Mouse (Mus musculus) CH12.LX (cell line): ENCODE data around the gene Lmod2. TPM values are rescaled to one million over a fixed set of nuclear protein-coding genes. Genes with fewer than 3 reads are reported as not detected.

Experiments used
- DNase-seq: peaks from one replicate; pipeline ENCODE4 v3.0.0-alpha.2; 2013; ENCODE audit errors: extremely low read depth
- H3K27ac ChIP-seq: 2 replicates; pipeline ENCODE4 v1.5.1; 2012; ENCODE audit warnings: low read depth, mild to moderate bottlenecking, control low read depth, moderate library complexity; ENCODE audit not compliant: insufficient read depth
- H3K27me3 ChIP-seq: replicated peaks from 2 replicates; pipeline ENCODE3; 2012; ENCODE audit warnings: inconsistent platforms
- H3K36me3 ChIP-seq, 2 experiments: replicated peaks in 1 of 2; 2 replicates each; pipeline versions ENCODE3 to v1.6.1; 2012; ENCODE audit warnings: inconsistent platforms in 1 of 2, low read length in 1 of 2, mild to moderate bottlenecking in 1 of 2, mixed read lengths in 1 of 2, moderate library complexity in 1 of 2; ENCODE audit not compliant: control insufficient read depth in 1 of 2, insufficient read depth in 1 of 2
- H3K4me1 ChIP-seq, 2 experiments: 2 replicates each; pipeline ENCODE4 v1.6.1; 2012; ENCODE audit warnings: inconsistent platforms in 1 of 2, moderate library complexity in 1 of 2; ENCODE audit not compliant: insufficient read depth in 2 of 2, control insufficient read depth in 1 of 2
- H3K4me2 ChIP-seq: 2 replicates; pipeline ENCODE4 v1.6.1; 2012; ENCODE audit warnings: low read depth, mild to moderate bottlenecking, control low read depth; ENCODE audit not compliant: poor library complexity, insufficient read depth, severe bottlenecking
- H3K4me3 ChIP-seq, 3 experiments: fragments of 150-350 bp in 1 of 3; sonication (generic) in 1 of 3; replicated peaks in 1 of 3; 2 replicates each; pipeline versions ENCODE3 to v1.5.1; 2011 to 2012; ENCODE audit warnings: low read depth in 2 of 3, low read length in 2 of 3, mild to moderate bottlenecking in 2 of 3, moderate library complexity in 2 of 3, control low read depth in 1 of 3, improper control_type of control experiment in 1 of 3, inconsistent platforms in 1 of 3, mixed read lengths in 1 of 3; ENCODE audit not compliant: poor library complexity in 1 of 3
- H3K79me2 ChIP-seq: replicated peaks from 2 replicates; pipeline ENCODE4 v1.6.1; 2012; ENCODE audit warnings: mild to moderate bottlenecking, moderate library complexity; ENCODE audit not compliant: control insufficient read depth, poor library complexity, insufficient read depth, severe bottlenecking; ENCODE audit errors: extremely low read depth
- H3K9ac ChIP-seq: 2 replicates; pipeline ENCODE4 v1.6.1; 2012; ENCODE audit warnings: low read depth, mild to moderate bottlenecking, control low read depth, moderate library complexity; ENCODE audit not compliant: insufficient read depth
- H3K9me3 ChIP-seq: replicated peaks from 2 replicates; pipeline ENCODE3; 2012; ENCODE audit warnings: low read length, inconsistent platforms, mixed read lengths
- CHD1 ChIP-seq: IDR thresholded peaks from 2 replicates; pipeline ENCODE4 v1.6.1; 2012; ENCODE audit warnings: low read depth, low read length, improper control_type of control experiment, inconsistent platforms
- CHD2 ChIP-seq: IDR thresholded peaks from 2 replicates; pipeline ENCODE4 v1.6.1; 2011; ENCODE audit warnings: low read length, improper control_type of control experiment
- GABPA ChIP-seq: IDR thresholded peaks from 2 replicates; pipeline ENCODE4 v1.6.1; 2012; ENCODE audit warnings: low read depth, low read length, improper control_type of control experiment, inconsistent platforms; ENCODE audit not compliant: insufficient replicate concordance
- JUND ChIP-seq: conservative IDR thresholded peaks from 2 replicates; pipeline ENCODE4 v1.6.1; 2011; ENCODE audit warnings: low read depth, low read length, improper control_type of control experiment
- KAT2A ChIP-seq: IDR thresholded peaks from 2 replicates; pipeline ENCODE4 v1.6.1; 2012; ENCODE audit warnings: low read length, improper control_type of control experiment, inconsistent platforms; ENCODE audit not compliant: insufficient replicate concordance
- MAX ChIP-seq: IDR thresholded peaks from 2 replicates; pipeline ENCODE4 v1.6.1; 2011; ENCODE audit warnings: low read length, improper control_type of control experiment
- MXI1 ChIP-seq: IDR thresholded peaks from 2 replicates; pipeline ENCODE4 v1.6.1; 2011; ENCODE audit warnings: mild to moderate bottlenecking, low read depth, low read length, improper control_type of control experiment
- NELFE ChIP-seq: IDR thresholded peaks from 2 replicates; pipeline ENCODE4 v1.6.1; 2011; ENCODE audit warnings: low read depth, low read length, improper control_type of control experiment
- POLR2AphosphoS2 ChIP-seq: IDR thresholded peaks from 2 replicates; pipeline ENCODE4 v1.6.1; 2011; ENCODE audit warnings: low read depth, low read length, improper control_type of control experiment
- RAD21 ChIP-seq: IDR thresholded peaks from 2 replicates; pipeline ENCODE4 v1.6.1; 2011; ENCODE audit warnings: low read depth, mild to moderate bottlenecking, low read length, improper control_type of control experiment, moderate library complexity
- RCOR1 ChIP-seq: conservative IDR thresholded peaks from 2 replicates; pipeline ENCODE4 v1.6.1; 2012; ENCODE audit warnings: low read depth, mild to moderate bottlenecking, inconsistent platforms, low read length, improper control_type of control experiment
- SMC3 ChIP-seq: IDR thresholded peaks from 2 replicates; pipeline ENCODE4 v1.6.1; 2011; ENCODE audit warnings: low read depth, low read length, improper control_type of control experiment
- TBP ChIP-seq: conservative IDR thresholded peaks from 2 replicates; pipeline ENCODE4 v1.6.1; 2011; ENCODE audit warnings: low read depth, low read length, improper control_type of control experiment
- UBTF ChIP-seq: IDR thresholded peaks from 2 replicates; pipeline ENCODE4 v1.6.1; 2012; ENCODE audit warnings: low read depth, mild to moderate bottlenecking, inconsistent platforms, low read length, improper control_type of control experiment, moderate library complexity
- USF1 ChIP-seq: IDR thresholded peaks from 2 replicates; pipeline ENCODE4 v1.6.1; 2014; ENCODE audit warnings: low read depth, mild to moderate bottlenecking, inconsistent platforms, low read length, improper control_type of control experiment
- dilution Hi-C: fragments of 300-500 bp; cut with MboI; formaldehyde crosslinking; loops from 2 replicates; pipeline ENCODE4 v1.14.3; 2020; ENCODE audit warnings: low sequenced_read_pairs; ENCODE audit not compliant: extremely low pct_unique_long_range_greater_than_20kb, extremely low pct_ligation_motif_present
- in situ Hi-C: fragments of 300-500 bp; cut with MboI; formaldehyde crosslinking; loops from 3 replicates; pipeline ENCODE4 v1.14.3; 2019; ENCODE audit warnings: low sequenced_read_pairs, low pct_ligation_motif_present, low pct_unique_long_range_greater_than_20kb, mixed read lengths
- polyA plus RNA-seq: library from polyadenylated mRNA; unstranded; fragments of >175 nt; gene quantifications from 2 replicates; pipeline ENCODE4 v1.2.1, GENCODE M21; 2012; ENCODE audit warnings: low read depth; ENCODE audit not compliant: insufficient read length
- total RNA-seq, 2 experiments: library from RNA; depleted of rRNA; stranded (reverse); fragments of 300-350 nt in 1 of 2; fragments of >200 nt in 1 of 2; gene quantifications; 2 replicates each; pipeline ENCODE4 v1.2.3; 2012 to 2014

The Lmod2 gene
- total and polyA plus RNA-seq, 3 experiments: not detected

GRCm38 (mm10) chr6:24564081-24564480 is 33.5 kb upstream of the Lmod2 start:
- Histone ChIP-seq H3K79me2 (no peaks in the 10 kb centered on the region), H3K9ac (no peak overlapping the region), H3K9me3 (no peaks in the 10 kb centered on the region), H3K4me2 (no peak overlapping the region), H3K4me1 (no peaks in the 10 kb centered on the region), H3K4me3 (no peak overlapping the region), H3K27ac (no peak overlapping the region), H3K36me3 (no peaks in the 10 kb centered on the region), H3K27me3 (no peaks in the 10 kb centered on the region)
- no peak for DNase-seq
- dilution Hi-C loops: no loop called here
- TF ChIP-seq SMC3 (peak; percentile 10; the same call in 1 of the 2 replicates), MXI1 (no peak), KAT2A (no peak), USF1 (no peak), RAD21 (no peak), MAX (0 out of 2 replicates have a peak, but pooled peaks have one; percentile 29)
- in situ Hi-C loops: no loop called here

- dilution Hi-C loops: no loop called here
- Histone ChIP-seq H3K9me3 (no peaks in the 10 kb centered on the region), H3K9ac (no peak overlapping the region), H3K36me3 (no peaks in the 10 kb centered on the region), H3K4me3 (no peak overlapping the region), H3K79me2 (no peaks in the 10 kb centered on the region), H3K4me2 (no peak overlapping the region), H3K4me1 (peaks cover 0 to 5% of the 10 kb centered on the region in 2 experiments; a peak in 1 of 4 replicates), H3K27me3 (no peaks in the 10 kb centered on the region)
- in situ Hi-C loops: no loop called here
- DNase-seq: no peak
- TF ChIP-seq GABPA: no peak
- no peak for TF ChIP-seq RAD21
- no peak for TF ChIP-seq POLR2AphosphoS2
- TF ChIP-seq MXI1: no peak
- no peak for TF ChIP-seq KAT2A
- TF ChIP-seq JUND: no peak
- TF ChIP-seq CHD1: no peak
- TF ChIP-seq CHD2: no peak
- no peak for TF ChIP-seq TBP
- no peak for TF ChIP-seq RCOR1
- no peak for TF ChIP-seq UBTF
- TF ChIP-seq NELFE: no peak
- TF ChIP-seq, all 38 proteins: peak for 0
- no peak overlapping the region for H3K27ac ChIP-seq
These were observed 32.7 kb upstream of the Lmod2 start for GRCm38 (mm10) chr6:24564886-24565285.
